In the genomic region with DNA sequence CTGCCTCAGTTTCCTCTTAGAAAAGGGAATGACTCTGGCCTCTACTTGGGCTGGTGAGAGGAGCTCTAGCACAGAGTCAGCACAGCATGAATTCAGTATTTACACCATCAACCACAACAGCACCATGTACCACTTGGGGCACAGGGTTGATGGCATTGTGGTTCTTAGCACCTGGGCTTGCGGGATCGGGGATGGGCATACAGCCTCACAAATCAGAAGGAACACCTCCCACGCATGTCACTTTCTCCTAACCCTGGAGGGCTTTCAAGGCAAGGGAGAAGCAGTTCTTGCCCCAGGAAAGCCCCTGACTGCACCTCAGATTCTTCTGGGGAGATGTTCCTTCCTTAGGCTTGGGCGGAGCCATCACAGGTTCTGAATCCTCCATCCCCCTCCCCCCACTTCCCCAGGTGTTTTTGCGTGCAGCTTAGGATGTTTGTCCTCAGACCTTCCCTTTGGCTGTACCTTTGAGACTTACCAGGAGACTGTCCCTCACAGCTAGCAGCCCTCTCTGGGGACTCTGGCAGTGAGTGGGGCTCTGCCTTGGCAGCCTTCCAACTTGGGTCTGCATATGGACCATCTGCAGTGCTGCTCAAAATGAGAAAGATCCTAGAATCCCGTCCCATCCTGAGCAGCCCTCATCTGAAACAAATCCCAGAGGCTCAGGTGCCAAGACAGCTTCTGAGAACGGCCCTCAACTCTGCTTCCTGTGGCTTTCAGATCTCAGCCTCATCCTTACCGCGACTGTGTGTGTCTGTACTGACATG, we compare ENCODE assay signal across 15 mouse cellular contexts. TPM values are rescaled to one million over a fixed set of nuclear protein-coding genes. Genes with fewer than 3 reads are reported as not detected.
A peak's percentile ranks its signal among the peaks of the same experiment; 100 is the strongest.
DNase-seq lines count a peak whose midpoint lies in the region; ATAC-seq and TF ChIP-seq lines count a peak whose summit lies in the region.
"Had no signal": no experiment of that assay in that cellular context is flagged by ENCODE, and none has a peak within 500 bp of the region (broad histone marks: within the 10 kb centered on the region; RNA-seq: fewer than 3 reads in every experiment).

No protein-coding gene starts in this region.

- no peaks in the 10 kb centered on the region for H3K9me3 ChIP-seq in forebrain, embryonic 15.5 days
- no peaks in the 10 kb centered on the region for H3K9me3 ChIP-seq in forebrain, embryonic 12.5 days
- H3K9me3 ChIP-seq in heart, postnatal 0 days (replicated peaks; ENCODE audit: control insufficient read depth, low read length), result no peaks in the 10 kb centered on the region
- H3K9me3 ChIP-seq: limb, embryonic 15.5 days had no signal

- WGBS in forebrain, embryonic 15.5 days, result 61% methylated on average over 9 of the region's 9 CpGs
- WGBS in forebrain, embryonic 12.5 days, result 72% methylated on average over 9 of the region's 9 CpGs
- WGBS in heart, postnatal 0 days, result 50% methylated on average over 9 of the region's 9 CpGs
- 6% methylated on average over 9 of the region's 9 CpGs for WGBS in thymus, adult 2 months

- no peaks in the 10 kb centered on the region for H3K36me3 ChIP-seq in forebrain, embryonic 15.5 days
- no peaks in the 10 kb centered on the region for H3K36me3 ChIP-seq in forebrain, embryonic 12.5 days (replicated peaks)
- no peaks in the 10 kb centered on the region for H3K36me3 ChIP-seq in heart, postnatal 0 days (replicated peaks; ENCODE audit: control insufficient read depth, insufficient read depth, low read length)
- H3K36me3 ChIP-seq in thymus, adult 2 months (ENCODE audit: control insufficient read depth, insufficient read depth, low read length), result no peaks in the 10 kb centered on the region
- H3K36me3 ChIP-seq: limb, embryonic 15.5 days had no signal

- H3K27ac ChIP-seq in forebrain, embryonic 15.5 days (replicated peaks), result no peak overlapping the region
- no peak overlapping the region for H3K27ac ChIP-seq in forebrain, embryonic 12.5 days
- peak overlapping the region; percentile 96 for H3K27ac ChIP-seq in heart, postnatal 0 days (ENCODE audit: low read depth)
- no peak overlapping the region for H3K27ac ChIP-seq in thymus, adult 2 months (ENCODE audit: control insufficient read depth, insufficient read depth, low read length)
- H3K27ac ChIP-seq: layer of hippocampus, adult 2 months; limb, embryonic 15.5 days had no signal

- TF ChIP-seq CTCF in heart, postnatal 0 days (IDR thresholded peaks at IDR 0.05; ENCODE audit: low read depth), result no peak
- TF ChIP-seq CTCF in thymus, adult 2 months (IDR thresholded peaks at IDR 0.05; ENCODE audit: borderline replicate concordance, control insufficient read depth, extremely low read depth, insufficient read depth, low read length, poor library complexity), result no peak

- no peak for TF ChIP-seq EP300 in heart, postnatal 0 days (IDR thresholded peaks at IDR 0.05; ENCODE audit: low read depth)

- TF ChIP-seq POLR2A in thymus, adult 2 months (IDR thresholded peaks at IDR 0.05; ENCODE audit: control insufficient read depth, extremely low read depth, insufficient read depth, low read length, poor library complexity), result no peak

- intact Hi-C loops in heart, postnatal 14 days (cut with DNase I), result no loop called here

- H3K9ac ChIP-seq in forebrain, embryonic 15.5 days (replicated peaks), result no peak overlapping the region
- no peak overlapping the region for H3K9ac ChIP-seq in forebrain, embryonic 12.5 days
- no peak overlapping the region for H3K9ac ChIP-seq in heart, postnatal 0 days (replicated peaks; ENCODE audit: low read depth, low read length)
- H3K9ac ChIP-seq: limb, embryonic 15.5 days had no signal

- 0 out of 2 replicates have a peak, but pooled peaks have one; percentile 35 for ATAC-seq in forebrain, embryonic 15.5 days (replicated peaks)
- no peak for ATAC-seq in forebrain, embryonic 12.5 days (ENCODE audit: low FRiP score)
- no peak for ATAC-seq in heart, postnatal 0 days (ENCODE audit: insufficient read depth, low read depth)
- ATAC-seq: hindbrain, embryonic 16.5 days had no signal

- H3K4me1 ChIP-seq in forebrain, embryonic 15.5 days, result peaks cover 14% of the 10 kb centered on the region
- peaks cover 15% of the 10 kb centered on the region for H3K4me1 ChIP-seq in forebrain, embryonic 12.5 days
- H3K4me1 ChIP-seq in heart, postnatal 0 days (ENCODE audit: control insufficient read depth, insufficient read depth), result peaks cover 41% of the 10 kb centered on the region
- H3K4me1 ChIP-seq in thymus, adult 2 months (replicated peaks; ENCODE audit: control insufficient read depth, insufficient read depth, low read length), result peaks cover 38% of the 10 kb centered on the region

- DNase-seq in heart, postnatal 0 days (ENCODE audit: low spot score), result no peak
- DNase-seq in heart, postnatal 14 days, result no peak
- peak; percentile 23 for DNase-seq in thymus, postnatal 14 days
- DNase-seq in thymus, adult 2 months, result no peak
- peak; percentile 43 for DNase-seq in skeletal muscle tissue, adult 2 months (ENCODE audit: low read depth, low spot score)
- no peak for DNase-seq in adrenal gland, postnatal 4 days (ENCODE audit: low spot score in 2 of 2)
- DNase-seq: cerebellum, adult 18-20 months; kidney, adult 9 months; lung, adult 2 months had no signal

- H3K4me3 ChIP-seq in forebrain, embryonic 15.5 days, result no peak overlapping the region
- no peak overlapping the region for H3K4me3 ChIP-seq in forebrain, embryonic 12.5 days (replicated peaks)
- H3K4me3 ChIP-seq in heart, postnatal 0 days (ENCODE audit: low read depth, low read length), result no peak overlapping the region
- H3K4me3 ChIP-seq in thymus, adult 2 months (ENCODE audit: control insufficient read depth, insufficient read depth, low read length), result no peak overlapping the region
- H3K4me3 ChIP-seq: layer of hippocampus, adult 2 months; limb, embryonic 15.5 days had no signal

- H3K27me3 ChIP-seq in forebrain, embryonic 15.5 days, result peaks cover 4% of the 10 kb centered on the region; the same call in 1 of the 2 replicates
- H3K27me3 ChIP-seq in forebrain, embryonic 12.5 days, result peaks cover 19% of the 10 kb centered on the region
- peaks cover 10% of the 10 kb centered on the region for H3K27me3 ChIP-seq in heart, postnatal 0 days (ENCODE audit: control insufficient read depth, insufficient read depth, low read length)
- H3K27me3 ChIP-seq in thymus, adult 2 months (ENCODE audit: control insufficient read depth, insufficient read depth, low read length), result no peaks in the 10 kb centered on the region

- no peak overlapping the region for H3K4me2 ChIP-seq in forebrain, embryonic 15.5 days (replicated peaks)
- H3K4me2 ChIP-seq in forebrain, embryonic 12.5 days, result no peak overlapping the region
- no peak overlapping the region for H3K4me2 ChIP-seq in heart, postnatal 0 days (ENCODE audit: low read depth, low read length)
- H3K4me2 ChIP-seq: limb, embryonic 15.5 days had no signal

RNA-seq across cellular contexts. Expression of gene Mylk2, which starts 4.7 kb away (rescaled TPM):
- polyA plus RNA-seq in forebrain, embryonic 15.5 days (2015; fragmentation: Nextera tagmentation; extraction: Ambion mirVana), result not detected in 2 replicates
- polyA plus RNA-seq in forebrain, embryonic 12.5 days (2016; fragmentation: Nextera tagmentation; extraction: Ambion mirVana), result not detected in 2 replicates
- total RNA-seq in heart, postnatal 0 days (2014; rRNA removed; ENCODE audit: low replicate concordance), result not detected in 2 replicates
- 0.15 and 0.16 TPM in 2 replicates for polyA plus RNA-seq in heart, postnatal 0 days (2015; fragmentation: Nextera tagmentation; extraction: Ambion mirVana)
- total RNA-seq in heart, postnatal 14 days (2021), result under 1 TPM; 0.34 to 0.41 TPM
- polyA plus RNA-seq in thymus, adult 2 months (2012; rRNA removed), result 0.20 and 0.34 TPM in 2 replicates
- total RNA-seq in adrenal gland, postnatal 4 days (2021), result 1 to 10 TPM in 1 of 2 experiments, under 1 TPM in 1; 0.50 to 2.9 TPM
- total RNA-seq: layer of hippocampus, adult 2 months; MEL had no signal

RNA-seq across cellular contexts. Expression of gene Foxs1, which starts 26.6 kb away (rescaled TPM):
- 3.2 and 4.4 TPM in 2 replicates for polyA plus RNA-seq in forebrain, embryonic 15.5 days (2015; fragmentation: Nextera tagmentation; extraction: Ambion mirVana)
- polyA plus RNA-seq in forebrain, embryonic 12.5 days (2016; fragmentation: Nextera tagmentation; extraction: Ambion mirVana), result 1.6 and 1.8 TPM in 2 replicates
- total RNA-seq in heart, postnatal 0 days (2014; rRNA removed; ENCODE audit: low replicate concordance), result 4.5 and 8.6 TPM in 2 replicates
- 8.2 and 8.4 TPM in 2 replicates for polyA plus RNA-seq in heart, postnatal 0 days (2015; fragmentation: Nextera tagmentation; extraction: Ambion mirVana)
- total RNA-seq in heart, postnatal 14 days (2021), result 1 to 10 TPM; 6.0 to 6.7 TPM
- 7.7 and 8.6 TPM in 2 replicates for polyA plus RNA-seq in thymus, adult 2 months (2012; rRNA removed)
- total RNA-seq in adrenal gland, postnatal 4 days (2021), result 1 to 10 TPM; 4.7 to 4.9 TPM
- total RNA-seq: MEL had no signal

RNA-seq across cellular contexts. Expression of gene Dusp15, which starts 45.0 kb away (rescaled TPM):
- polyA plus RNA-seq in forebrain, embryonic 15.5 days (2015; fragmentation: Nextera tagmentation; extraction: Ambion mirVana), result 7.1 and 7.3 TPM in 2 replicates
- 0.91 and 1.5 TPM in 2 replicates for polyA plus RNA-seq in forebrain, embryonic 12.5 days (2016; fragmentation: Nextera tagmentation; extraction: Ambion mirVana)
- 0.12 TPM in 1 of 2 replicates, not detected in the other for total RNA-seq in heart, postnatal 0 days (2014; rRNA removed; ENCODE audit: low replicate concordance)
- polyA plus RNA-seq in heart, postnatal 0 days (2015; fragmentation: Nextera tagmentation; extraction: Ambion mirVana), result not detected in 2 replicates
- under 1 TPM in 1 of 2 experiments, not detected in 1; 0.22 TPM for total RNA-seq in heart, postnatal 14 days (2021)
- 3.8 and 5.7 TPM in 2 replicates for polyA plus RNA-seq in thymus, adult 2 months (2012; rRNA removed)
- total RNA-seq in adrenal gland, postnatal 4 days (2021), result 1 to 10 TPM; 3.2 to 6.0 TPM
- total RNA-seq: MEL had no signal

RNA-seq across cellular contexts. Expression of gene Ttll9, which starts 55.8 kb away (rescaled TPM):
- polyA plus RNA-seq in forebrain, embryonic 15.5 days (2015; fragmentation: Nextera tagmentation; extraction: Ambion mirVana), result 2.3 and 3.0 TPM in 2 replicates
- polyA plus RNA-seq in forebrain, embryonic 12.5 days (2016; fragmentation: Nextera tagmentation; extraction: Ambion mirVana), result 1.2 TPM in 2 replicates
- total RNA-seq in heart, postnatal 0 days (2014; rRNA removed; ENCODE audit: low replicate concordance), result 0.89 TPM in 1 of 2 replicates, not detected in the other
- polyA plus RNA-seq in heart, postnatal 0 days (2015; fragmentation: Nextera tagmentation; extraction: Ambion mirVana), result 0.05 and 0.14 TPM in 2 replicates
- total RNA-seq in heart, postnatal 14 days (2021), result not detected
- polyA plus RNA-seq in thymus, adult 2 months (2012; rRNA removed), result 2.0 and 2.1 TPM in 2 replicates
- total RNA-seq in adrenal gland, postnatal 4 days (2021), result under 1 TPM in 1 of 2 experiments, not detected in 1; 0.42 TPM

RNA-seq across cellular contexts. Expression of gene Tpx2, which starts 58.7 kb away (rescaled TPM):
- 50.6 and 51.1 TPM in 2 replicates for polyA plus RNA-seq in forebrain, embryonic 15.5 days (2015; fragmentation: Nextera tagmentation; extraction: Ambion mirVana)
- polyA plus RNA-seq in forebrain, embryonic 12.5 days (2016; fragmentation: Nextera tagmentation; extraction: Ambion mirVana), result 133 and 156 TPM in 2 replicates
- total RNA-seq in heart, postnatal 0 days (2014; rRNA removed; ENCODE audit: low replicate concordance), result 8.1 and 13.6 TPM in 2 replicates
- 15.0 and 15.1 TPM in 2 replicates for polyA plus RNA-seq in heart, postnatal 0 days (2015; fragmentation: Nextera tagmentation; extraction: Ambion mirVana)
- 1 to 10 TPM; 4.4 to 8.5 TPM for total RNA-seq in heart, postnatal 14 days (2021)
- polyA plus RNA-seq in thymus, adult 2 months (2012; rRNA removed), result 16.1 and 19.1 TPM in 2 replicates
- 10 to 100 TPM; 31.7 to 39.7 TPM for total RNA-seq in adrenal gland, postnatal 4 days (2021)

Comparison
In these comparisons a context has a peak if more than half of its experiments do, and no peak if none do; other contexts are left out.
1. DNase-seq: peak in thymus, postnatal 14 days (single experiment) and skeletal muscle tissue, adult 2 months (single experiment); none in heart, postnatal 0 days (single experiment), heart, postnatal 14 days (0 of 2), thymus, adult 2 months (single experiment) and adrenal gland, postnatal 4 days (0 of 2).